Mouse (Mus musculus) kidney, adult 2 months (tissue): ENCODE data around the gene Vps4b.

Source experiments
- CTCF ChIP-seq: fragments of 200-500 bp; conservative IDR thresholded peaks from 2 replicates; pipeline ENCODE4 v1.5.1; 2011; ENCODE audit warnings: low read depth, mild to moderate bottlenecking, control low read depth, low read length, moderate library complexity, mixed read lengths; ENCODE audit not compliant: insufficient read depth, insufficient read length
- POLR2A ChIP-seq: fragments of 200-500 bp; IDR thresholded peaks from one replicate; pipeline ENCODE4 v1.6.1; 2011; ENCODE audit warnings: low read depth, low read length, control low read depth

- TF ChIP-seq POLR2A (no peak), CTCF (no peak)
Observed at GRCm38 (mm10) chr1:106818323-106818722, 21.8 kb upstream of the Vps4b start.
